Mouse (Mus musculus) neural tube, embryonic 11.5 days (tissue): Measurements from ENCODE around the gene Rhbdf2. TPM values are rescaled to one million over a fixed set of nuclear protein-coding genes. Genes with fewer than 3 reads are reported as not detected.

Experiments
- ATAC-seq: fragments of 200-750 bp; cut with Nextera tagmentation; 2 replicates; pipeline ENCODE4 v1.8.0; 2017; ENCODE audit warnings: moderate number of reproducible peaks, mild to moderate bottlenecking, moderate TSS enrichment, moderate library complexity; ENCODE audit not compliant: insufficient read depth, low FRiP score, low TSS enrichment
- DNase-seq: peaks from one replicate; pipeline ENCODE4 v3.0.0-alpha.2; 2015; ENCODE audit warnings: low spot score
- H3K27ac ChIP-seq: fragments of 300-500 bp; sonication (generic); 2 replicates; pipeline ENCODE4 v1.5.1; 2014; ENCODE audit warnings: low read depth, mild to moderate bottlenecking, low read length
- H3K27me3 ChIP-seq: fragments of 300-500 bp; sonication (generic); 2 replicates; pipeline ENCODE4 v1.6.1; 2014; ENCODE audit warnings: mild to moderate bottlenecking, low read length, mixed read lengths; ENCODE audit not compliant: control insufficient read depth, insufficient read depth
- H3K36me3 ChIP-seq: fragments of 300-500 bp; sonication (generic); 2 replicates; pipeline ENCODE4 v1.6.1; 2014; ENCODE audit warnings: mild to moderate bottlenecking, low read length, moderate library complexity, mixed read lengths; ENCODE audit not compliant: control insufficient read depth, insufficient read depth
- H3K4me1 ChIP-seq: fragments of 300-500 bp; sonication (generic); 2 replicates; pipeline ENCODE4 v1.6.1; 2014; ENCODE audit warnings: low read length, mixed read lengths; ENCODE audit not compliant: control insufficient read depth, insufficient read depth
- H3K4me2 ChIP-seq: fragments of 300-500 bp; sonication (generic); 2 replicates; pipeline ENCODE4 v1.6.1; 2014; ENCODE audit warnings: low read depth, mild to moderate bottlenecking, moderate library complexity
- H3K4me3 ChIP-seq: fragments of 300-500 bp; sonication (generic); 2 replicates; pipeline ENCODE4 v1.5.1; 2014; ENCODE audit warnings: low read depth, low read length
- H3K9ac ChIP-seq: fragments of 300-500 bp; sonication (generic); 2 replicates; pipeline ENCODE4 v1.6.1; 2014; ENCODE audit warnings: mild to moderate bottlenecking, low read length
- H3K9me3 ChIP-seq: fragments of 300-500 bp; sonication (generic); 2 replicates; pipeline ENCODE4 v1.6.1; 2016; ENCODE audit warnings: low read length; ENCODE audit not compliant: control insufficient read depth
- WGBS: fragments of 180-500 bp; shearing (Covaris S2); extraction: QIAGEN DNeasy Blood & Tissue Kit; methylation state at CpG from one replicate; pipeline ENCODE4 v1.1.7; 2014; 5-methylcytosine and 5-hydroxymethylcytosine counted together
- polyA plus RNA-seq: library from polyadenylated mRNA; unstranded; fragments of >200 nt; fragmentation: Nextera tagmentation; extraction: Ambion mirVana; gene quantifications from 2 replicates; pipeline ENCODE4 v1.2.1, GENCODE M21; 2014

The Rhbdf2 gene
- polyA plus RNA-seq, 1 experiment from 2014 or later = 4.9 TPM

DNA sequence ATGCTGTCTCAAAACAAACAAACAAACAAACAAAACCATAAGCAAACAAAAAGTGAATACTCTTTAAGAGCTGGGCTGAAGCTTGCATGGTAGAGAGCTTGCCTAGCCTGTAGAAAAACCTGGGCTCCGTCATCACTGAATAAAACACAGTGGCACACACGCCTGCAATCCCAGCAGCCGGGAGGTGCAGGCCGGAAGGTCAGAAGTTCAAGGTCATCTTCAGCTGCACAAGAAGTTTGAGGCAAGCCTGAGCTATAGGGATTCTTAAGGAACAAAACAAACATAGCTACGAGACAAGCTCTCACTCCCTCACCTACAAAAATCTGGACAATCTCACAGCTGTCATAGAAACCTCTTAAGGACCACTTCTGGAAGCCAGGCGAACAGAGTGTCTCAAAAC, 41.1 kb downstream of the Rhbdf2 start:
- Histone ChIP-seq H3K27ac (no peak overlapping the region), H3K4me1 (no peaks in the 10 kb centered on the region), H3K9ac (no peak overlapping the region), H3K4me2 (no peak overlapping the region), H3K9me3 (no peaks in the 10 kb centered on the region), H3K27me3 (no peaks in the 10 kb centered on the region), H3K36me3 (no peaks in the 10 kb centered on the region), H3K4me3 (no peak overlapping the region)
- DNase-seq = no peak
- ATAC-seq = no peak
- 87% methylated on average over 6 of the region's 6 CpGs for WGBS

DNA sequence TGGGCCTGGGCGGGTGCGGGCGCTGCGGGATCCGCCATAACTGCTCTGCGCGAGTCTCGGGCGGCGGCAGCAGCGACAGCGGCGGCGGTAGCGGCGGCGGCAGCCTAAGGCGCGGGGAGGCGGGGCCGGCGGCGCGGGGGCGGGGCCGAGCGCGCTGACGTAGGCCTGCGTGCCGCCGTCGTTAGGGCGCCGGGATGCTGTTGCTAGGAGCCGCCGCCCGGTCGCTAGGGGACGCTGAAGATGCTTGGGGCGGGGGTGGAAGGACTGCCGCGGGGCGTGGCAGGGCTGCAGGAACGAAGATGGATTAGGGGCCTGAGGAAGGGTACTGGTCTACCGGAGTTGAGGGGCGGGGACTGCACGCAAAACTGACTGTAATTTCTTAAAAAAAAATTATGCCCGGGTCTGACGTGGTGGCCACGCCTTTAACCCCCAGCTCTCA, 45.4 kb downstream of the Rhbdf2 start, which contains the start of gene Ube2o:
Gene Ube2o, minus strand, starts transcription at position 72 of the 439 bp plus-strand sequence.
- Histone ChIP-seq H3K27me3 (no peaks in the 10 kb centered on the region), H3K9ac (peak within 1 kb of the TSS; percentile 93), H3K4me3 (peak within 1 kb of the TSS; percentile 98), H3K4me1 (peaks cover 6% of the 10 kb centered on the region), H3K27ac (peak within 1 kb of the TSS; percentile 88), H3K4me2 (peak within 1 kb of the TSS; percentile 59), H3K9me3 (no peaks in the 10 kb centered on the region), H3K36me3 (no peaks in the 10 kb centered on the region)
- ATAC-seq = peak; percentile 80
- peak; percentile 92 for DNase-seq
- 3% methylated on average over 20 of the region's 51 CpGs for WGBS

DNA sequence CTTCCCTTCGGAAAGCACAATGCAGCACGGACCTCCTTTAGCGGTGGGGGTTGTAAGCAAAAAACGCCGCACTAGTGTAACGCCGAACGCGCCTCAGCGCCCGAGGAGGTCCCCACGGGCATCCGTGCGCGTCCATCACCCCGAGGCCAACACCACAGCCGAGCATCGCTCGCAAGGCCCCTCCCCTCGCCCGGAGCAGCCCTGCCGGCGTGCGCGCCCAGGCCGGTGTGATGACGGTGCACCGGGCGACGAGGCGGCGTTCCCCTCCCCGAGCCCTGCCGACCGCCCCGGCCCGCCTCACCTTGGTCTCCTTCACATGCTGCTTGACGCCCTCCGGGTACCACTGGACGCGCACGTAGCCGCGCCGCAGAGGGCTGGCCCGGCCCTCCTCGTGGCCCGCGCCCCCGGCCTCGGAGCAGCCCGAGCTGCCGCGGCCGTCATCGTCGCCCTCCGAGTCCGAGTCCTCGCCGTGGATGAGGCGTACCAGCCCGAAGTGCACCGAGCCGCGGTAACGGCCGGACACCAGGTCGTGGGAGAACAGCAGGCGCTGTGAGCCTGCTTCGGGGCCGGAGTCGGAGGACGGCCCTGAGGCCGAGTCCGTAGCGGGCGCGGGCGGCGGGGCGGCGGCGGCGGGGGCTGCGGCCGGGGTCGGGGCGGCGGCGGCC, 46.0 kb downstream of the Rhbdf2 start:
- Histone ChIP-seq H3K36me3 (no peaks in the 10 kb centered on the region), H3K4me1 (peaks cover 9% of the 10 kb centered on the region), H3K4me3 (peak overlapping the region; percentile 98), H3K9me3 (no peaks in the 10 kb centered on the region), H3K4me2 (peak overlapping the region; percentile 59), H3K9ac (peak overlapping the region; percentile 93), H3K27ac (peak overlapping the region; percentile 88), H3K27me3 (no peaks in the 10 kb centered on the region)
- DNase-seq (peak; percentile 70), ATAC-seq (peak; percentile 66)
- WGBS = under 1% methylated on average over 70 of the region's 91 CpGs

DNA sequence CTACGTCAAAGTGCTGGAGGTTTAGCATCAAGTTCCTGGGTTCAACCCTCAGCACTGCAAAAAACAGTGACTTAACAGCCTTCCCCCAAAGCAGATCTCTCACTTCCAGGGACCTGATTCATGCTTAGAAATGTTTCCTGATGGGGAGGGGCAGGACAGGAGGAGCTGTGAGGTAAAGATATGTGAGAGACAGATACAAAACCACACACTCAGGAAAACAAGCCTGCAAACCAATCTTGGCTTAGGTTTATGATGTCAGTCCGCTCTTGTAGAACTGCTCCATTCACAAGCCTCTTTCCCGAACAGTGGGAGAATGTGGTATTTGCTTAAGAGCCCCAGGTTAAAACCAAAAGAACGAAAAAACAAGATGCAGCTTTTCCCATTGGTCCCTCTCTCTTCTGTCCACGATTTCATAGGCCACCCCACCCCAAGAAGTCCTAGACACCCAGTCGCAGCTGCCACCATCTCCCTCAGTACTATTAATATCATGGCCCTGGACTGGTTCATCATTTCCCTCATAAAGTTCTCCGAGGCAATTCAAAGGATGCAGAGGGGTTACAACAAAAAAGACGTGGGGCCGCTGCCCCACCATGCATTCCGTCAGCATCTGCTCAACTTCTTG, 46.7 kb downstream of the Rhbdf2 start:
- H3K4me3 ChIP-seq = peak overlapping the region; percentile 98
- H3K4me2 ChIP-seq = peak overlapping the region; percentile 59
- DNase-seq = no peak
- H3K9ac ChIP-seq = peak overlapping the region; percentile 93
- no peaks in the 10 kb centered on the region for H3K36me3 ChIP-seq
- no peaks in the 10 kb centered on the region for H3K27me3 ChIP-seq
- peaks cover 16% of the 10 kb centered on the region for H3K4me1 ChIP-seq
- no peaks in the 10 kb centered on the region for H3K9me3 ChIP-seq
- ATAC-seq = no peak
- H3K27ac ChIP-seq = peak overlapping the region; percentile 88; the same call in 1 of the 2 replicates
- 22% methylated on average over 10 of the region's 10 CpGs for WGBS

DNA sequence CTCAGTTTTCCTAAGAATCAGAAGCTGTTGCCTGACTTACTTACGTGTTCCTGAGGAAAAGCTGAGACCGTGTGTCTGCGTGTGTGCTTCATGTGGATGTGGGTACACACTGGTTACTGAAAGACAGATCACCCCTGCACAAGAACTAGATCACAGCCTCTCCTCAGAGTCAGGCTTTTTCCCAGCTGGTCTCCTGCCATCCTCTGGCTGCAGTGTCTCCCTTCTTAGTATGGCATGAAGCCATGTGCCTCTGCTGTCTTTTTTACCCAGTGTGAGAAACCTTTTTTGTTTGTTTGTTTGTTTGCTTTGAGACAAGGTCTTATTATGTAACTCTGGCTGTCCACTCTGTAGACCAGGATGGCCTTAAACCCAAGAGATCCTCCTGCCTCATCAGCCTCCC, 47.5 kb downstream of the Rhbdf2 start:
- Histone ChIP-seq H3K4me3 (no peak overlapping the region), H3K4me1 (peaks cover 19% of the 10 kb centered on the region), H3K36me3 (no peaks in the 10 kb centered on the region), H3K27ac (no peak overlapping the region), H3K4me2 (no peak overlapping the region), H3K9ac (no peak overlapping the region), H3K9me3 (no peaks in the 10 kb centered on the region), H3K27me3 (no peaks in the 10 kb centered on the region)
- ATAC-seq = no peak
- 95% methylated on average over 3 of the region's 3 CpGs for WGBS
- DNase-seq = no peak

DNA sequence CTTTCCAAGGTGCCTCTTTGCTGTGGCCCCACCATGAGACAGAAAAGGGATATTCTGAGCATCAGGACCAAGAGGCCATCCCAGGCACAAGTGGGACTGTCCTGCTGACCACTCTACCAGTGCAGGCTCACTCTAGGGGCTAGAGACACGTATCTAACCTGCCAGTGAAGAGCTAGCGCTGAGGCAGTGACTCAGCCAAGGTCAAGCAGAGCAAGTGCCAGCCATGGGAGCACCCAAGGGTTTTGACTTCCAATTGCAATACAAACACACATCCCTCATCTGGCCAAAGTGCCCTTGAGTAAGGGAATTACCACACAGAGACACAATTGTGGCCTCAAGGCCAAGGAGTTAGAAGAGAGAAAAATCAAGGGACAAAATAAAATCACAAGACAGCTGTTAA, 51.4 kb downstream of the Rhbdf2 start:
- DNase-seq = no peak
- no peak for ATAC-seq
- H3K36me3 ChIP-seq = no peaks in the 10 kb centered on the region
- WGBS = 79% methylated on average over 2 of the region's 2 CpGs
- H3K4me2 ChIP-seq = no peak overlapping the region
- H3K4me1 ChIP-seq = peaks cover 43% of the 10 kb centered on the region
- H3K9me3 ChIP-seq = no peaks in the 10 kb centered on the region
- no peak overlapping the region for H3K9ac ChIP-seq
- no peak overlapping the region for H3K27ac ChIP-seq
- no peaks in the 10 kb centered on the region for H3K27me3 ChIP-seq
- no peak overlapping the region for H3K4me3 ChIP-seq

DNA sequence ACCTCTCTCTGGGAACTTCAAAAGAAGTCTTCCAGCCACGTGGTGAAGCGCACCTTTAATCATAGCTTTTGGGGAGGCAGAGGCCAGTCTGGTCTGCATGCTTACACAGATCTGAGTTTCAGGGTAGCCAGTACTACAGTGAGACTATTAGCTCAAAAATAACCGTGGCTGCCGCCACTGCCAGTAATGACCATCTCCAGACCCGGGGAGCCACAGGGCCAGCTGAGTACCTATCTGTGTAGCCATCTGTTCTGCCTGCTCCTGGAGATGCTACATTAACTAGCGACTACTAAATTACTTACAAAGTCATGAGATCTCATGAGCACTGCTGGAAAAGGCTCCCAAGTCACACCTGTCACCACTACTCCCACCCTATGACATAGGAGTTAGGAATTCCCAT, 51.8 kb downstream of the Rhbdf2 start:
- Histone ChIP-seq H3K9me3 (no peaks in the 10 kb centered on the region), H3K4me1 (peaks cover 39% of the 10 kb centered on the region), H3K4me2 (no peak overlapping the region), H3K9ac (no peak overlapping the region), H3K4me3 (no peak overlapping the region), H3K27me3 (no peaks in the 10 kb centered on the region), H3K27ac (no peak overlapping the region), H3K36me3 (no peaks in the 10 kb centered on the region)
- DNase-seq (no peak), ATAC-seq (no peak)
- WGBS = 59% methylated on average over 6 of the region's 6 CpGs

DNA sequence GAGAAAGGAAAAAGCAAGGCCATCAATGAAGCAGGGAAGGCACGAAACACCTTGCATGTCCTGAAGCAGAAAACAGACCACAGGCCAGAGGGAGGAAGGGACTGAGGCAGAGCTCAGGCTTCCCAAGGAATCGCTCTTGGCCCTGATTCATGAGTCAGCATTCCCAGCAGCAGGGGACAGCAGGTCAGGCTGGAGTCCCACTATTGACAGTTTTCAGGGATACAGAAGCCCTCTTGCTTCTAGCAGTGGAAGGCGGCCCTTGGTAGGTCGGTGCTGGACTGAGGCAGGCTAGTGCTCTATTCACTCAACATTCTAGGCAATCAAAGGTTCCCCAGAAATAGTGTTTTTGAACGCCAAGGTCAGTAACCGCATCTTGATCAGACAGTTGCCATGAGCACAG, 52.3 kb downstream of the Rhbdf2 start:
- Histone ChIP-seq H3K4me2 (no peak overlapping the region), H3K4me1 (peaks cover 37% of the 10 kb centered on the region), H3K36me3 (no peaks in the 10 kb centered on the region), H3K4me3 (no peak overlapping the region), H3K27ac (no peak overlapping the region), H3K9ac (no peak overlapping the region), H3K27me3 (no peaks in the 10 kb centered on the region), H3K9me3 (no peaks in the 10 kb centered on the region)
- WGBS = 61% methylated on average over 6 of the region's 6 CpGs
- DNase-seq (no peak), ATAC-seq (no peak)
